Mouse (Mus musculus) urinary bladder, adult 2 months (tissue): ENCODE measurements around the gene Zfp593. TPM values are rescaled to one million over a fixed set of nuclear protein-coding genes. Genes with fewer than 3 reads are reported as not detected.
"Not testable (repeated sequence)": the region's sequence is repeated elsewhere in the genome, so short reads cannot be mapped to it uniquely, and the experiment has no call there.

Experiments used
- DNase-seq: peaks from one replicate; pipeline ENCODE4 v3.0.0; 2022; ENCODE audit warnings: low spot score
- polyA plus RNA-seq: library from polyadenylated mRNA; depleted of rRNA; stranded (reverse); fragments of >200 nt; gene quantifications from 2 replicates; pipeline ENCODE4 v1.2.3, GENCODE M21; 2012; rRNA removed

Gene Zfp593
- 8.9 and 11.0 TPM in 2 replicates for polyA plus RNA-seq

- DNase-seq = peak; percentile 87
Observed at GRCm38 (mm10) chr4:134245148-134245843, at the start of gene Zfp593. Gene Zfp593 (minus strand): TSS chr4:134245592.

GRCm38 (mm10) chr4:134293692-134294163, 48.3 kb upstream of the Zfp593 start:
- DNase-seq = no peak

GRCm38 (mm10) chr4:134293061-134293691, 47.8 kb upstream of the Zfp593 start:
- DNase-seq = no peak

GRCm38 (mm10) chr4:134292067-134292466, 46.7 kb upstream of the Zfp593 start:
- DNase-seq = peak; percentile 62

GRCm38 (mm10) chr4:134288397-134289256, 43.2 kb upstream of the Zfp593 start:
- DNase-seq = no peak

- no peak for DNase-seq
Observed at GRCm38 (mm10) chr4:134287575-134288025, 42.2 kb upstream of the Zfp593 start, which contains the start of gene Pdik1l. Gene Pdik1l (minus strand): TSS chr4:134287895.

GRCm38 (mm10) chr4:134287168-134287564, 41.8 kb upstream of the Zfp593 start:
- DNase-seq = peak; percentile 98

- DNase-seq = no peak
Observed at GRCm38 (mm10) chr4:134286226-134287167, 41.1 kb upstream of the Zfp593 start.

- DNase-seq = no peak
Observed at GRCm38 (mm10) chr4:134284942-134285341, 39.5 kb upstream of the Zfp593 start.

- DNase-seq = no peak
Observed at GRCm38 (mm10) chr4:134273417-134274345, 28.3 kb upstream of the Zfp593 start.

- no peak for DNase-seq
Observed at GRCm38 (mm10) chr4:134272731-134273416, 27.5 kb upstream of the Zfp593 start.

- no peak for DNase-seq
Observed at GRCm38 (mm10) chr4:134271979-134272378, 26.6 kb upstream of the Zfp593 start.

- not testable (repeated sequence) for DNase-seq
Observed at GRCm38 (mm10) chr4:134269622-134270021, 24.2 kb upstream of the Zfp593 start.

GRCm38 (mm10) chr4:134268102-134268655, 22.8 kb upstream of the Zfp593 start:
- DNase-seq = no peak

- DNase-seq = no peak
Observed at GRCm38 (mm10) chr4:134265860-134266585, 20.6 kb upstream of the Zfp593 start.

GRCm38 (mm10) chr4:134263191-134263590, 17.8 kb upstream of the Zfp593 start:
- peak; percentile 51 for DNase-seq

GRCm38 (mm10) chr4:134258354-134258753, 13.0 kb upstream of the Zfp593 start:
- no peak for DNase-seq
